Mouse (Mus musculus) layer of hippocampus, adult 8-10 months (tissue): ENCODE measurements at regions not wholly inside any gene's neighbourhood (a gene's known extent, or its start where the extent isn't known, plus 50 kb on each side); places are given as distances from the start of the nearest gene placed in this dataset.
"Not testable (repeated sequence)": the region's sequence is repeated elsewhere in the genome, so short reads cannot be mapped to it uniquely, and the experiment has no call there.

Experiments used
- DNase-seq, 2 experiments: peaks; one replicate each; pipeline ENCODE4 v3.0.0; 2022; ENCODE audit warnings: low spot score in 2 of 2

DNA sequence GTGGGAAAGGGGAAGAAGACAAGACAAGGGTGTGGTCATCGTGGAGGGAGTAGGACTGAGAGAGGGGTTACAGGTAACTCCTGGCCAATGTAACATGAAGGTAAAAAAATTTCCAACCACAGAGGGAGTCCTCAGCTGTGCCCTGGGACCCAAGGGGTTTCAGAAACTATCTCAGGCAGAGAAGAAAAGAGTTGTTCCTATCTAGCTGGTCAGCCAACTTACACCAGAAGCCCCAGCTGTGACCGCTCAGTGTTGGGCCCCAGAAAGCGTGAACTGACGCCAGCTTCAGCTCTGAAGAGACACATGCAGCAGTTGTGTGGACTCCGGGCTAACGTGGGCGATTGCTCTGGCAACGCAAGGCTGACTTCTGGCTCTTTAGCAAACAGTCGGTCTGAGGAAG lies 52.2 kb downstream of the Rhob start:
- no peak for DNase-seq

DNA sequence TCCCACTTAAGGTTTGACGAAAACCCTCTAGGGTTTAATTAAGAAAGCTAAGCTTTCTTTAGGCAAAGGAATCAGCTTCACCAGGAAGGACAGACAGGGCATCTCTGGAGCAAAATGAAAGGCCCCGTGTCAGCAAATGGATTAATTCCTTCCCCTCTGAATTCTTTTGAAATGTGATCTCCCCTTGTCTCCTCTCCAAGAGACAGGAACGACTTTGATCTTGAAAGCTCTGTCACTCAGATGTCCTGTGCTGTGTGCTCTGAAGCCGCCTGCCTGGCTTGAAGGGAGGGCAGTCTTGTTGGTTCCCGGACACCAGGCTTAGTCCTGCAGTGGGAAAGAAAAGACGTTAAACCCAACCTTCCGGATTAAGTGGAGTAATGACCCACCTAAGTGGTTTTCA lies 52.8 kb downstream of the Rhob start:
- DNase-seq: no peak

DNA sequence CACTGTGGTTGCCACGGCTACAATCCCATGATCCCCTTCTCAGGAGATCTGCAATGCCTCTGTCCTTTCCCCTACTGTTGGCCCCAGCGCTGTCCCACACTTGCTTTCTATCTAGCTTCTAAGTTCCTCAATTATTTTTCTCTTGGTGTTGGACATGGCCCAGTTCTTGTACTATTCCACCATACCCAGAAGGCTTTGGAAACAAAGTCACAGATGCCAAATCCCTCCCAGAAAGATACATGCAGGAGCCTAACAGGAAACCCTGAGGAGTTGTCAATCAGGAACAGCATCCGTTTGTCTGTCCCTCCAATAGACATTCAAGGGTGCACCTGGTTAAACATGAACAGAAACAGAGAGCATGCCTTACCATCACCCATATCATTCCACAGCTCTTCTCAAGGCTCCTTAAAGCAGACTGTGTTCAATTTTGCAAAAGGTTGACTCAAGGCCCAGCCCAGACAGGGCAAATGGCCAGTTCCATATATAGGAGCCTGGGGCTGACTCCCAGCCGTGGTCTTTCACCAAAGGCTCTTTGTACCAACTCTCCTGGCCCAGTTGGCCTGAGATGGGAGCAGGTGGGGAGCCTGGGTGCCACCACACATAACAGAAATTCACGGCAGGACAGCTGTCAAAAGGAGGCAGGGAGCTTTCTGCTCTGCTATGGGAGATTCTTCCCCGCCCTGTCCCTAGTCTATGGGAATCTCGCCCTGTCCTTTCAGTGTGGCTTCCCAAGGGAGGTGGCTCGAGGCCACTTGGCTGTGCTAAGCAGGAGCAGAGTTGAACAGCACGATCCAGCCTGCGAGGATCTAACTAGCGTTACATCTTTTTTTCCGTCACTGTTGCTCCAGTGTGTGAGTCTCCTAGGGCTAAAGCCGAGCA lies 54.6 kb downstream of the Rhob start:
- DNase-seq: no peak

DNA sequence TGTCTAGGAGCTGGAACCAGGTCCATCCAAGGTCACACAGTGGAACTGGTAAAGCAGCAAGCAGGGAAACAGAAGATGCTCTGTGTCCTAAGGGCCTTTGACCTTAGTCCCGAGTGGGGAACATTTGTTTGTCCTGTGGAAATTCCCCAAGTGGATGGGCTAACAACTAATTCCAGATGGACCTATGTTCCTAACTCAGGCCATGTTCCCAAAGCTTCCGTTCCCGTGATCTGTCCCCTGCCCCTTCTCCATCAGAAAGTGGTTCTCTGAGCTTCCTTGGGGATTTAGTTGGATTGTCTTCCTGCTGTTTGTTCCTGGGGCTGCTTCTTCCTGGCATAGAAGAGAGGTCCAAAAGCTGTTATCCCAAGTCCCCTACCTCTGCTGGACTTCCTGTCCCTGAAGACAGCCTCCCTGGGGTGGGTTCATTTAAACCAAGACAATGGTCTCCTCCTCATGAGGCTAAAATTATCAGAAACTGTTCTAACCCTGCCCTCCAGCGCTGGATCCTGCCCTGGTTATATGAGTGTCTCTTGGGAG lies 55.8 kb downstream of the Rhob start:
- DNase-seq: no peak

DNA sequence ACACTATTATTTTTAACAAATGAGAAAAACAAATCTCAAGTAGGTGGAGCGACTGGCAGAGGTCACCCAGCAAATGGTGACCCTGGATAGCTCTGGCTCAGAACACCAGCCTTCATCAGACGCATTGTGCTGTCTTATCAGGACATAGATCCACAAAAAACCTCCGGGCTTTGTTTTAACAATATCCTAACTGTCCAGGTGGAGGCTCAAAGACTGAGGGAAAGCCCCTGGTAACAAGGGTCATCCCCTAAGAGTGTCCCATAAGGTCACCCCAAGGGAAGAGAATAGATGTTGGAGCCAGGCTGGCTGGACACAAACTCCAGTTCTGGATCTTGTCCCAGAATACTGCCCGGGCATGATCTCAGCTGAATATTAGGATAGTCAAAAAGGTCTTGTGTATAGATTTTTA lies 56.6 kb downstream of the Rhob start:
- DNase-seq: no peak

DNA sequence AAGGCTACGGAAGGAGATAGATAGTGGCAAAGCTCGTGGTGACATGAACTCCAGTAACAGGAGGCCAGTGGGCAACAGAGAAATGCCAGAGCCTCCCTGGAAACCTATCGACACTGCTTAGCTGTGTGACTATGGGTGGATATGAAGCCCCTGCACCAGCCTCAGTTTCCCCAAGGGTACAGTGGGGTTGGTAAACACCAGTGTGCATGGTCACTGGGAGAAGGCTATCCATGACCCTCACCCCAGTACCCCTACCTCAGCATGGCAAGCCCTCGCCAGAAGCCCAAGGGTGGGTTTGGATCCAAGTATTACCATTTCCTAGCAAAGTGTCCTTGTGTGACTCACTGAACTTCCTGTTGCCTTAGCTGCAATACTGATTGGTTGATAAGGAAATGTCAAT lies 58.5 kb downstream of the Rhob start:
- DNase-seq: no peak

DNA sequence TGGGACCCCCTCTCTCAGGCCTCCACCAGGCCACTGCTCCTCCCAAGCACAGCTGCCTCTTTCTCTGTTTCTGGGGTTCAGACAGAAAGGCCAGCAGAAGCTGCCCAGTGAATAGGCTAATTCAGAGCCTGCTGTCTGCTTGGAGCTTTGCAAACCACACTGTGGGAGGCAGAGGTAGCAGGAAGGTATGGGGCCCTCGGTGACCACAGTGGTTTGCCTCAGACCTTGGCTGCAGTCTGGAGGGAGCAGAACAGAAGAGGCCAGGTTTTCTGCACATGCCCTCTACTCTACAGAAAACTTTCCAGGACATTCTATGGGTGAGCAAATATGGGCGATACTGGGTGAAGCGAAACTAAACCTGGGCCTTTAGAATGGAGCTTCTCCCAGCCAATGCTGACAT lies 59.4 kb downstream of the Rhob start:
- DNase-seq: no peak

DNA sequence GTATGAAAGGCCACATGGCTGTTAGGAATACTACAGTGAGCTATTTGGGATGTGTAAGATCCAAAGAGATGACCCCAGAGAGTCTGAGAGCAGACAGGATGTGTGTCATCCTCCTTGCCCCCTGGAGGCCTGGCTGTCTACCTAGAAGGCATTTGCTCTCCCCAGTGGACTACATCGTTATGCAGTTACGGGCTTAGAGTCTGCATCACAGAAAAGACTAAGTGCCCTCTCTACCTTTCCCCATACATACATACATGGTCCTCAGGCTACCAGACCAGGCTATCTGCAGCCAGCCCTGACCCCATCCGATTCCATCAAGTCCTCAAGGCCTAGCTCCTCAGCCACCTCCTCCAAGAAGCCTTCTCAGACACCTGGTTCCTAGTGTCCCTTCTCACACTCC lies 59.9 kb downstream of the Rhob start:
- DNase-seq: no peak

DNA sequence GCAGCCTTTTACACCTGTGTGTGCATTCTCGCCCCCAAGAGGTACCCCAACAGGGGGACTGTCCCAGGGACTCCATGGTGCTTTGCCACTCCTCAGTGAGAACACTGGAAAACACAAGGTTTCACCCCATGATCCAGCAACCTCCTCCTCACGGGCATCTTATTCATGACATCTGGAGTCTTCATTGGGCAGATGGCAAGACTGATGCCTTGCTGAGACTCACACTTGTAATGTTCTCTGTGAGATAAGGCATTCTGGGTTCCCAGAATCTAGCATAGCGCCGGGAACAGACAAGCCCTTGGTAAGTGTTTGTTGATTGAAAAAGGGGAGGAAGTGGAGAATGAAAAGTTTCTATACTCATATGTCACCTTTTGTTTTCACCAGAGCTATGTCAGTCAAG lies 60.3 kb downstream of the Rhob start:
- no peak for DNase-seq

DNA sequence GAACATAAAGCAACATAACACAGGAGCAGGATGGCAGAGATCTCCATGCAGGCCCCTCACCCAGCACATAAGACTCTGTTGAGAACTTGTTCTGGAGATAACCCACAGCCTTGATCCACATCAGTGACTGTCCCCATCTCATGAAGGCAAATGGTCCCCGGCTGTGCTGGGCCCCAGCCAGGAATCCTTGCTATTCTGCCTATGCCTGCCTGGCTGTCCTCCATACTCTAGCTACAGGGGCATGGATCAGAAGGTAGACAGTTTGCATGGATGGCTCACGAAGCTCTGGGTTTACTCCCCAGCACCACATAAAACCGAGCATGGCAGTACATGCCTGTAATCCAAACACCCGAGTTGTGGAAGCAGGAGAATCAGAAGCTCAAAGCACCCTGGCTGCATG lies 61.2 kb downstream of the Rhob start:
- no peak for DNase-seq

DNA sequence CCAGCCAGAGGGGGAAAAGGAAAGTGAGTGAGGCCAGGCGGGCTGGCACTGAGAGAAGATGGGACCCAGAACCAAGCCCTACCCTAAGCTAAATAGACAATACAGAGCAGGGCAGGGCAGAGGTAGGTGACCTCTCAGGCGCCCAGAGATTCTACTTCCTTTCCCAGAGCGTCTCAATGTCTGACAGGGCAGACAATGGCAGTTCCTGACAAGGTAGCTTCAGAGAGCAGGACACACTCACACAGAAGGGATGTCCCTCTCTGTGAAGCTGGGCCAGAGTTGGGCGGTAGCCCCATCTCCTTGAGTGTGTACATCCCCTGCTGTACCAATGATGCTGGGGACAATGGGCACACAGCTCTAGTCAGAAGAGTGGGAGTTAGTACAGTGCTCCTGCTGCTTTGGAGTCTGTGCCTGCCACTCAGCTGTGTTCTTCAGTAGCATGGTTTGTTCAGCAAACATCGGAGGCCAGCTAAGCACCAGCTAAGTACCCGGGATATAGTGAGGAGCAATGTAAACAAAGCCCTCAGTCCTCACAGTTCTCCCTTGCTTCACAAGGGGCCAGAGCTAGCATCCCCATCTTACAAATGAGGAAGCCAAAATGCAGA lies 62.7 kb downstream of the Rhob start:
- no peak for DNase-seq

DNA sequence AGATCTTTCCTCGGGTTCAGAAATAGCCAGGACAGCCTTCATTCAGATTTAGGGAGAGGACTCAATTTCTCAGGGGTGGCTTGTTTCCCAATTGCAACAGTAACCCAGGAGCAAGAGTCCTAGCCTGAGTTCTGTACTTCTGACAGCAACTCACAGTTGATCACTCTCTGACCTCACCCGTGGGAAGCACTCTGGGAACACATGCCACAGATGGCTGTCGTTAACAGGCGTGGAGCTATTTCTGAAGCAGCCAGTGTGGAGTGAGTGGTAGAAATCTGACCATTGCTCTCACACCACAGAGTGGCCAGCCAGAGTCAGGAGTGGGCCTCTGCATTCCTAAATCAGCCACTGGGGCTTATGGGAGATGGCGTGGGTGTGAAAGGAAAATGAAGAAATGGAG lies 63.3 kb downstream of the Rhob start:
- DNase-seq: no peak

DNA sequence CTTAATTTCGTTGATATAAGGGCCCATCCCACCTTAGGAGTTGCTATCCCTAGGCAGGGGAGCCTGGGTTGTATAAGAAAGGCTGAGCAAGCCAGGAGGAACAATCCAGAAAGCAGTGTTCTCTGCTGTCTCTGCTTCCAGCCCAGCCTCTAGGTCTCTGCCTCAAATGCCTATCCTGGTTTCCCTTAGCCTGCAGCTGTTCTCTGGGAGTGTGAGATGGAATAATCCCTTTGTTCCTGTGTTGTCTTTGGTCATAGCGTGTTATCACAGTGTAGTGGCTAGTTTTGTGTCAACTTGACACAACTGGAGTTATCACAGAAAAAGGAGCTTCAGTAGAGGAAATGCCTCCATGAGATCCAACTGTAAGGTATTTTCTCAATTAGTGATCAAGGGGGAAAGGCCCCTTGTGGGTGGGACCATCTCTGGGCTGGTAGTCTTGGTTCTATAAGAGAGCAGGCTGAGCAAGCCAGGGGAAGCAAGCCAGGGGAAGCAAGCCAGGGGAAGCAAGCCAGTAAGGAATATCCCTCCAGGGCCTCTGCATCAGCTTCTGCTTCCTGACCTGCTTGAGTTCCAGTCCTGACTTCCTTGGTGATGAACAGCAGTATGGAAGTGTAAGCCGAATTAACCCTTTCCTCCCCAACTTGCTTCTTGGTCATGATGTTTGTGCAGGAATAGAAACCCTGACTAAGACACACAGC lies 64.0 kb downstream of the Rhob start:
- DNase-seq: not testable (repeated sequence)

DNA sequence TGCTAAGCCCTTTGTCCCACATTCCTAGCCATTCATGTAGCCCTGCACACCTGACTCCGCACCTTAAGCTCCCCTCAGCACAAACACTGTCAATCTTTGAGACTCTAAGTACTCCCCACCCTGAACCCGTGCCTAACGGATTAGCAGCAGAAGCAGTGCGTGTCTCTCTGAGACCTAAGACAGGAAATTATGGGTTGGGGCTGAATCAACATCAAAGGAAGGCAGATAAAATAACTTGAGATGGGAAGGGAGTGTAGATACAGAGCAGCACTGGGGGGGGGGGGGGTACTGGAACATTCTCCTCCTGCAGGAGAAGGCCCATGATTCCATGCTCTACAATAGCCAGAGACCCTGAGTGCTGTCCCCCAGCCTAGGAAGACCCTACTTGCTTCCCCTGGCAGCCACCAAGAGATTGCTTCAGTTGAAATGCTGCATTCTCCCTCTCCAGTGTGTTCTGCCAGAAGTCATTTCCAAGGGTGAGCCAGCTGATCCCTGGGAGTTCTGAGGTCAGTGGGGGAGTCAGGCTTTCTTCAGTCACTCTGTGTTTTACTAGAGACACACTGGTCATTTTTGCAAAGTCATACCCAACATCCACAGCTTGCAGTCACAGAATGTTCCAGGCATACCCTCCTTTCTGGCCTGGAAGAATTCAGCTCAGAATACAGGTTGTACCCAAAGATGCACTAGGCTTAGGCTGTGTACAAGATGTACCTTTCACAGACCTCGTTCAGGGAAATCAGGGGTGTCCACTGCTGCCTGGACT lies 71.4 kb downstream of the Rhob start:
- no peak for DNase-seq

DNA sequence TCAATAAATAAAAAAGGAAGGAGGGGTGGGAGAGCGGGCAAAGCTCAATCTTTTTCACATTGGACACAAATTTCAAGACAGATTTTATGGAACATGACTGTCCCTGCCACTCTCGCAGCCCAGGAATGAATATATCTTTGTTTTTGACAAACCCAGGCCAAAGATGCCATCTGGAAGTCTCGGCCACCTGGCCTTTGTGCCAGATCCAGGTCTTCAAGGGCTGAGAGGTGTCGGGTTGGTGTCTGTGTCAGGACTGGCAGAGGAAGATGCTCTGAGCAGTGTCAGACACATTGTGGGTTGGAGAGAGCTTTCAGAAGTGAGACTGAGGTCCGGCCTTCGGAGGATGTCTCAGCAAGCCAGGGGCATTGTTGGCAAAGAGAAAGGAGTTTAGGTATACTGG lies 75.3 kb downstream of the Rhob start:
- no peak for DNase-seq

DNA sequence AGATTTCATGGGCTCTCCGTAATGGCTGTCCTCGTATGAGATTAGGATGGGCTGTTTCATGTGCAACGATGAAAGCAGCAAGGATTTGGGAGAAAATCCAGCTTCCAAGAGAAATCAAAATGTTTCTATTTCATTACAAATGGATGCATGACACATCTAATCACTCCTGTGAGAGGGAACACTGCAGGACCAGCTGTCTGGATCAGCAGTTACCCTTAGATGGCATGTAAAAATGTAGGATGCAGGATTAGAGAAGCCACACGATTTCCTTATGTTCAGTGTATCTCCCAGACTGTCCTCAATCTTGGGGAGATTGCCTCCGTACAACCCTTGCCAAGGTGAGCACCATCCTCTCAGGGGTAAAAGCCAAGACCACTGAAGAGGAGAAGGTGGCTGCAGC lies 77.1 kb downstream of the Rhob start:
- no peak for DNase-seq

DNA sequence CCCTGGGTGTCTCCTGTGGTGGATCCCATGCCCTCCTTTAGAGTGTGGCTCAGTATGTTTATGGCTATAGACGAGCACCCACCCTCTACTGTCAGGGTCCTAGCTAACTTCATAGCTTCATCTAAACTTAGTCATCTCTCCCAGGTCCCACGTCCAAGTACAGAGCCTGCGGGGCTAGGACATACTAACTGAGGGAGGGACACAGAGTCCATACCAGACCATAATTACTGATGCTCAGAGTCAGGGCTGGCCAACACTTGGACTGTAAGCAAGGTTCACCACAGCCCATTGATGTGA lies 78.6 kb downstream of the Rhob start:
- DNase-seq: no peak

DNA sequence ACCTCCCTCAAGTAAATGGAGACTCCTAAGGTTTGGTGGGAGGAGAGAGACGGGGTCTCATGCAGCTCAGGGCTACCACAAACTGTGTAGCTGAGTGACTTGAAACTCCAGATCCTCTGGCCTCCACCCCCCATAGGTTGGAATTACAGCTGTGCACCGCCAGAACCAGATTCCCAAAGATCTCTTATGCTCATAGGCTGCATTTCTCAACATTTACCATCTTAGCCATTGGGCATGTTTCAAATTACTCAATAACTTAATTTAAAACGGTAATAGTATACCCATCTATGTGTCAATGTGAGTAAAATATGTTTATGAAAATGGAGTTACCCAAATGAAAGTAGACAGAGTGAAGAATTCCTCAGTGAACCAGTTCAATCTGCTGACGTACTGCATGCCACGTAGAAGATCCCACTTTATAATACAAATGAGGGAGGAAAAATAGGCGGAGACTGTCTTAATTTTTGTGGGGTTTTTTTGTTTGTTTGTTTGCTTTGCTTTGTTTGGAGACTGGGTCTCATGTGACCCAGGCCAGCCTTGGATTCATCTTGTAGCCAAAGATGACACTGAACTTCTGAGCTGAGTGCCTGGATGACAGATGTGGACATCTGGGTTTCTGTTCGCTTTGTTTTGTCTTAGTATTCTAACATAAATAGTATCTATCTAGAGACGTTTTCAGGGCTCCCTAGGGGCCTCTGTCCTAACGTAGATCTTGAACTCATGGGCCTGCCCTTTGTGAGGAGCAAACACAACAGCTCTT lies 79.1 kb downstream of the Rhob start:
- no peak for DNase-seq

DNA sequence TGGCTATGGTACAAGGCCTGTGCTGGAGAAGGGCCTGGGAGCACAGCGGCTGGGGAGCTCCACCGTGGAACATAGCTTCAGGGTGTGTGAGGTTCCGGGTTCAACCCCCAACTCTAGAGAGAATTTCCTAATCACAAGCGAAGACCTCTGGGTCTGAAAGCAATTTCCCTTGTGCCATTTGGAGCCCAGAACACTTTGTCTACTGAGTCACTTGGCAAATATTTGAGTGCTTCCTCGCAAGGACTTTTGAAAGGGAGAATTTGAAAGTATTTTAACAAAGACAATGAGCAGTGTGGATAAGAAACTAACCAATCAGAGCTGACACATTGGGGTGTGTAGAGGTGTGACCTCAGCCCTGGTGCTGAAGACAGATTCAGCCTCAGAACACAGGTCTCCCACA lies 80.9 kb downstream of the Rhob start:
- DNase-seq: no peak

DNA sequence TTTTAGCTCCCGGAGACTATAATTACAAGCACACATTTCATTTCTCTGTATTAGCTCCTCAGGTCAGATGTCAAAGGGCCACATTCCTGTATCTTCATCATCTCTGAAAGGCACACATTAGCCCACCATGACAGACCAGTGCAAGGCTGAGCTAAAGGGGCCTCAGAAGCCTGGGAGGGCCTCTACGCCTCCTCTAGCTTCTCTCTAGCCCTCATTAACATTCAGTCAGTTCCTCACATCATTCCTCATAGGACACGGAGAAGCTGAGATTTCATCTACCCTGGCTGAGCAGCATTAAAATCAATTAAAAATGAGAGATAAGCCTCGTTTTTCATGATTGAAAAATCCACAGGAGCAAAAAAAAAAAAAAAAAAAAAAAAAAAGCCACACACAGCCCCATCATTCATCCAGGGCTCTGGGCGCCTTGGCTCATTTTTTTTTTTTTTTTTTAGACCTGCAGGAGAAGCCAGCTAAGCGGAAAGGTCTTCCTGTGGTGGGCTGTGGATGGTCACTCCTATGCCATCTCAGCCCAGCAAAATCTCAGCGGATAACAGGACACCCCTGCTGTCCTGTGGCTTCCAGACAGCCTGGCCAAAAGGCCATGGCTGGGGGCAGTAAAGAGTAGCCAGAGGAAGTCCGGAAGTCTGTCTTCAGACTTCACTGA lies 82.5 kb downstream of the Rhob start:
- no peak for DNase-seq

DNA sequence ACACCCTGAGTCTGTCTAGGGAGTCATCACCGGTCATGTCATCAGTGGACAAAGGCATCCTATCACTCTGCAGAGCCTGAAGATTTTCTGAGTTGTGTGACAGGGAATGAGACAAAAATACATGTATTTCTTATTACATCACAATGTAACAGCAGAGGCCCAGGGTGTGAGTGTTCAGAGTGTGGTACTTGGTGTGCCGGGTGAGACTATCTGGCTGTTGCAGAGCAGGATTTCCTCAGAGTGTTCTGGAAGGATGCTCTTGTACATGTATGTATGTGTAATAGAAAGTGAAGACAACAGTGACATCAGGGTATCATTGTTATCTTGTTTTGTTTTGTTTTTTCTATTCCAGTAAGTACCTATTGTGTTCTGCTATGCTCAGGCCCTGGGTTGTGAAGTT lies 87.7 kb downstream of the Rhob start:
- no peak for DNase-seq
